Mouse (Mus musculus) ES-E14 (cell line): Measurements from ENCODE around the gene Wee1. TPM values are rescaled to one million over a fixed set of nuclear protein-coding genes. Genes with fewer than 3 reads are reported as not detected.
A peak's percentile ranks its signal among the peaks of the same experiment; 100 is the strongest.

ENCODE experiments used
- DNase-seq: peaks from one replicate; pipeline ENCODE4 v3.0.0-alpha.2; 2013; ENCODE audit warnings: low read depth, low spot score
- H3K27ac ChIP-seq: 2 replicates; pipeline ENCODE4 v1.5.1; 2012; ENCODE audit warnings: low read depth, mild to moderate bottlenecking, low read length, moderate library complexity, mixed read lengths; ENCODE audit not compliant: poor library complexity, insufficient read depth, severe bottlenecking
- H3K36me3 ChIP-seq: 2 replicates; pipeline ENCODE4 v1.6.1; 2012; ENCODE audit warnings: mild to moderate bottlenecking, low read length, moderate library complexity, mixed read lengths; ENCODE audit not compliant: control insufficient read depth, poor library complexity, insufficient read depth, severe bottlenecking
- H3K4me1 ChIP-seq, 2 experiments: fragments of 150-350 bp in 1 of 2; sonication (generic) in 1 of 2; 2 replicates each; pipeline ENCODE4 v1.6.1; 2012; ENCODE audit warnings: low read length in 2 of 2, mild to moderate bottlenecking in 1 of 2, mixed read lengths in 1 of 2; ENCODE audit not compliant: control insufficient read depth in 2 of 2, insufficient read depth in 2 of 2, poor library complexity in 1 of 2
- H3K4me3 ChIP-seq, 2 experiments: fragments of 150-350 bp in 1 of 2; sonication (generic) in 1 of 2; 2 replicates each; pipeline ENCODE4 v1.5.1; 2012; ENCODE audit warnings: low read length in 2 of 2, low read depth in 1 of 2, mild to moderate bottlenecking in 1 of 2, mixed read lengths in 1 of 2; ENCODE audit not compliant: insufficient read depth in 1 of 2, poor library complexity in 1 of 2, severe bottlenecking in 1 of 2
- H3K9ac ChIP-seq: 2 replicates; pipeline ENCODE4 v1.6.1; 2012; ENCODE audit warnings: low read depth, mild to moderate bottlenecking, low read length, mixed read lengths; ENCODE audit not compliant: poor library complexity, insufficient read depth, severe bottlenecking
- H3K9me3 ChIP-seq: fragments of 150-350 bp; sonication (generic); 2 replicates; pipeline ENCODE4 v1.6.1; 2012; ENCODE audit warnings: low read depth, mild to moderate bottlenecking, low read length; ENCODE audit not compliant: control insufficient read depth, insufficient read depth
- CHD2 ChIP-seq: IDR thresholded peaks from 2 replicates; pipeline ENCODE4 v1.6.1; 2014; ENCODE audit warnings: mild to moderate bottlenecking, low read depth, low read length, inconsistent platforms
- HCFC1 ChIP-seq: IDR thresholded peaks from 2 replicates; pipeline ENCODE4 v1.6.1; 2012; ENCODE audit warnings: low read length, inconsistent platforms, borderline replicate concordance; ENCODE audit not compliant: insufficient read depth
- MAFK ChIP-seq: IDR thresholded peaks from 2 replicates; pipeline ENCODE4 v1.6.1; 2014; ENCODE audit warnings: mild to moderate bottlenecking, low read depth, low read length, inconsistent platforms; ENCODE audit not compliant: insufficient read depth
- ZC3H11A ChIP-seq: IDR thresholded peaks from 2 replicates; pipeline ENCODE4 v1.6.1; 2012; ENCODE audit warnings: low read depth, mild to moderate bottlenecking, inconsistent platforms, low read length, borderline replicate concordance
- ZNF384 ChIP-seq: IDR thresholded peaks from 2 replicates; pipeline ENCODE4 v1.6.1; 2012; ENCODE audit warnings: low read depth, low read length, inconsistent platforms
- in situ Hi-C, 2 experiments: fragments of 600-800 bp; cut with MboI; formaldehyde crosslinking; loops; one replicate each; pipeline ENCODE4 v1.15.1; 2025; ENCODE audit warnings: low sequenced_read_pairs in 2 of 2, inconsistent platforms in 1 of 2; ENCODE audit not compliant: unreplicated experiment in 2 of 2
- total RNA-seq: library from RNA; depleted of rRNA; stranded (reverse); fragments of 300-350 nt; gene quantifications from 2 replicates; pipeline ENCODE4 v1.2.3, GENCODE M21; 2012; rRNA removed

The Wee1 gene
- 16.5 and 16.7 TPM in 2 replicates for total RNA-seq

GRCm38 (mm10) chr7:110121516-110122288 is at the start of gene Wee1:
Wee1 (plus strand) TSS chr7:110122046.
- TF ChIP-seq HCFC1 (peak; percentile 49; the same call in 1 of the 2 replicates), MAFK (no peak), ZNF384 (peak; percentile 61; the same call in 1 of the 2 replicates), CHD2 (0 out of 2 replicates have a peak, but pooled peaks have one; percentile 29), ZC3H11A (no peak)
- Histone ChIP-seq H3K9ac (peak within 1 kb of the TSS; percentile 93), H3K4me3 (peak within 1 kb of the TSS; percentile 90 to 100), H3K9me3 (no peaks in the 10 kb centered on the region), H3K27ac (peak within 1 kb of the TSS; percentile 90), H3K36me3 (peaks cover 3% of the 10 kb centered on the region), H3K4me1 (peaks cover 0 to 10% of the 10 kb centered on the region in 2 experiments; a peak in 2 of 4 replicates)
- in situ Hi-C loops, result no loop called here
- DNase-seq, result peak; percentile 97

DNA sequence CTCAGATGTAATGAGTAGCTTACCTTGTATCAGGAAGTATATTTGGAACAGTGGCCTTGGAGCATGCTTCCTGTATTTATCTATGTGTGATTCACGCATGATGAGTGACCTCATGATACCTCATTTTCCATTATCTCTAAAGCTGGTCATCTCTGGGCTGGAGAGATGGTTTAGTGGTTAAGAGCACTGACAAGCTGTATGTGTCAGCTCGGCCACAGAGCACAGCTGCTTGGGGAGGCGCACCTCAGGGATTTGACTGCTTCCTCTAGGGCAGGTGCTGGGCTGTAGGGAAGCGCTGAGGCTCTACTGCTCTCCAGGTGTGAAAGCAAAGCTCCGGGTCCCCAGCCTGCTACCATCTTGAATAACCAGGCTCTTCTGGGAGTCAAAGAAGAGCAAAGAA is 43.7 kb upstream of the Wee1 start:
- Histone ChIP-seq H3K4me3 (no peak overlapping the region), H3K4me1 (no peaks in the 10 kb centered on the region), H3K9me3 (no peaks in the 10 kb centered on the region), H3K9ac (no peak overlapping the region), H3K36me3 (peaks cover 28% of the 10 kb centered on the region), H3K27ac (no peak overlapping the region)
- DNase-seq, result no peak
- in situ Hi-C loops, result no loop called here
- TF ChIP-seq CHD2 (no peak), MAFK (no peak), HCFC1 (no peak), ZNF384 (no peak), ZC3H11A (no peak)

GRCm38 (mm10) chr7:110083386-110084165 is 38.3 kb upstream of the Wee1 start:
- no peak overlapping the region for H3K4me3 ChIP-seq
- peaks cover 0 to 2% of the 10 kb centered on the region in 2 experiments; a peak in 1 of 4 replicates for H3K4me1 ChIP-seq
- peak; percentile 77 for DNase-seq
- peaks cover 30% of the 10 kb centered on the region for H3K36me3 ChIP-seq
- peak overlapping the region; percentile 33; the same call in 1 of the 2 replicates for H3K9ac ChIP-seq
- in situ Hi-C loops, result no loop called here
- no peaks in the 10 kb centered on the region for H3K9me3 ChIP-seq
- TF ChIP-seq CHD2 (no peak), HCFC1 (no peak), MAFK (no peak), ZC3H11A (no peak), ZNF384 (peak; percentile 91)
- 0 out of 2 replicates have a peak overlapping the region, but pooled peaks have one; percentile 20 for H3K27ac ChIP-seq

DNA sequence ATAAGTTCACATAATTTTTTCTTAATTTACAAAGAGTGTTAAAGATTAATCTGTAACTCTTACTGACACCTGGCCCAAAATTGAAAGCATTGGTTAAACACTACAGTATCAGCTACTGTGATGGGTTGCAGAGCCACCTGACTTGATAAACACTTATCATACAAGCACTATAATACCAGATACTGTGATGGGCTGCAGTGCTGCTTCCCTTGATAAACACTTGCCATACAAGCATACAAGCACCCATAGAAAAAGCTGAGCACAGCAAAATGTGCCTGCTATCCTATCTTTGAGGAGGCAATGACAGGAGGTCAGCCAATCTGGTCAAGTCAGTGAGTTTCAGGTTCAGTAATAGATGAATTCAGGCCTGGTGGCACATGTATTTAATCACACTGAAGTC is 36.6 kb upstream of the Wee1 start:
- H3K27ac ChIP-seq, result no peak overlapping the region
- no peak overlapping the region for H3K4me3 ChIP-seq
- in situ Hi-C loops, result loop anchor here in 1 of 2 experiments (5.0 kb wide), 1 partner anchor 43 kb away; no protein-coding TSS in a partner anchor
- no peaks in the 10 kb centered on the region for H3K9me3 ChIP-seq
- peaks cover 26% of the 10 kb centered on the region for H3K36me3 ChIP-seq
- TF ChIP-seq ZNF384 (no peak), MAFK (0 out of 2 replicates have a peak, but pooled peaks have one; percentile 52)
- peaks cover 0 to 2% of the 10 kb centered on the region in 2 experiments; a peak in 1 of 4 replicates for H3K4me1 ChIP-seq
- H3K9ac ChIP-seq, result no peak overlapping the region
- no peak for DNase-seq
